In genomic region chr6:99506816-99507215, GRCm38 (mm10) we compare ENCODE assay signal across 20 mouse cellular contexts. TPM values are rescaled to one million over a fixed set of nuclear protein-coding genes. Genes with fewer than 3 reads are reported as not detected.
DNase-seq lines count a peak whose midpoint lies in the region; ATAC-seq and TF ChIP-seq lines count a peak whose summit lies in the region.
"Had no signal": no experiment of that assay in that cellular context is flagged by ENCODE, and none has a peak within 500 bp of the region (broad histone marks: within the 10 kb centered on the region; RNA-seq: fewer than 3 reads in every experiment).

No protein-coding gene starts in this region.

- TF ChIP-seq POLR2A in lung, adult 2 months (IDR thresholded peaks at IDR 0.05; ENCODE audit: borderline replicate concordance, extremely low read depth, low read depth, low read length): no peak

- H3K27me3 ChIP-seq in Patski: no peaks in the 10 kb centered on the region
- H3K27me3 ChIP-seq: embryonic facial prominence, embryonic 15.5 days; heart, embryonic 12.5 days; hindbrain, embryonic 15.5 days had no signal

- CTCF ChIA-PET in Patski (lab: Charles Lee): no interaction called here

- H3K27ac ChIP-seq in gastrocnemius, adult 2 months: no peak overlapping the region
- no peak overlapping the region for H3K27ac ChIP-seq in layer of hippocampus, adult 2 months
- H3K27ac ChIP-seq: embryonic facial prominence, embryonic 15.5 days; forebrain, embryonic 10.5 days; hindbrain, embryonic 10.5 days; hindbrain, embryonic 15.5 days had no signal

- intact Hi-C loops in gastrocnemius, adult 2 months (cut with DNase I): no loop called here
- intact Hi-C loops in gastrocnemius, postnatal 36 days (cut with DNase I): no loop called here

- H3K4me1 ChIP-seq in lung, adult 2 months (ENCODE audit: control insufficient read depth, insufficient read depth, low read length): no peaks in the 10 kb centered on the region

- in situ Hi-C loops in Patski (cut with MboI; ENCODE audit: low pct_unique_long_range_greater_than_20kb): no loop called here

- DNase-seq in gastrocnemius, adult 2 months: no peak
- no peak for DNase-seq in gastrocnemius, postnatal 36 days
- DNase-seq in layer of hippocampus, adult 2 months (ENCODE audit: low spot score in 2 of 2): no peak
- no peak for DNase-seq in layer of hippocampus, adult 9-10 months (ENCODE audit: low spot score)
- no peak for DNase-seq in lung, adult 2 months
- no peak for DNase-seq in lung, postnatal 4 days
- DNase-seq in Patski (ENCODE audit: low read depth, low spot score): no peak
- no peak for DNase-seq in right cerebral cortex, postnatal 4 days
- DNase-seq: adrenal gland, adult 2 months; cerebellum, adult 11 months; cerebellum, adult 8-10 months; cerebellum, postnatal 14 days; embryo, embryonic 11 days had no signal

- H3K4me3 ChIP-seq in gastrocnemius, adult 2 months: no peak overlapping the region
- no peak overlapping the region for H3K4me3 ChIP-seq in layer of hippocampus, adult 2 months
- no peak overlapping the region for H3K4me3 ChIP-seq in lung, adult 2 months (replicated peaks; ENCODE audit: extremely low read depth, low read depth, low read length)
- H3K4me3 ChIP-seq: embryonic facial prominence, embryonic 15.5 days; erythroblast, embryonic 14.5 days; forebrain, embryonic 10.5 days; heart, embryonic 12.5 days; hindbrain, embryonic 10.5 days; hindbrain, embryonic 15.5 days had no signal

- no peak for ATAC-seq in Patski
- ATAC-seq: forebrain, embryonic 14.5 days had no signal

- peak; percentile 36; the same call in 1 of the 2 replicates for TF ChIP-seq CTCF in gastrocnemius, adult 2 months (IDR thresholded peaks at IDR 0.05)
- TF ChIP-seq CTCF in layer of hippocampus, adult 2 months (conservative IDR thresholded peaks at IDR 0.05): peak; percentile 58
- TF ChIP-seq CTCF in lung, adult 2 months (IDR thresholded peaks at IDR 0.05; ENCODE audit: insufficient read depth, low read length): peak; percentile 22; the same call in 1 of the 2 replicates
- peak; percentile 55 for TF ChIP-seq CTCF in Patski (IDR thresholded peaks at IDR 0.05)

- POLR2A ChIA-PET in Patski (lab: Charles Lee): interaction anchor here (0.5 kb wide), 1 partner anchor 272 kb away, joined by 3 read pairs; no protein-coding TSS in a partner anchor

- WGBS in lung, adult 2 months: 76% methylated on average over 6 of the region's 6 CpGs

RNA-seq across cellular contexts. Expression of gene Foxp1, which starts 15.7 kb away (rescaled TPM):
- 10 to 100 TPM; 17.4 to 20.9 TPM for total RNA-seq in gastrocnemius, adult 2 months (2021)
- total RNA-seq in gastrocnemius, postnatal 36 days (2021): 10 to 100 TPM; 15.9 to 18.4 TPM
- total RNA-seq in layer of hippocampus, adult 2 months (2021): 10 to 100 TPM; 88.5 to 93.5 TPM
- 135 and 169 TPM in 2 replicates for polyA plus RNA-seq in lung, adult 2 months (2012; rRNA removed)
- 39.3 TPM for polyA plus RNA-seq in Patski (2021)

Comparison
In these comparisons a context has a peak if more than half of its experiments do, and no peak if none do; other contexts are left out.
1. RNA of gene Foxp1, which starts 15.7 kb away (total RNA-seq): 88.5 to 93.5 TPM in layer of hippocampus, adult 2 months; 17.4 to 20.9 TPM in gastrocnemius, adult 2 months and 15.9 to 18.4 TPM in gastrocnemius, postnatal 36 days; every median in the first group is over 4 times any median in the second.
2. Peak in every context shown above with its lines, with median percentiles within 50 percentile points of each other: CTCF ChIP-seq.